Mouse (Mus musculus) granulocyte monocyte progenitor cell, adult 5-6 weeks (primary cell): ENCODE measurements around the gene Ehd2. TPM values are rescaled to one million over a fixed set of nuclear protein-coding genes. Genes with fewer than 3 reads are reported as not detected.

Experiments
- ATAC-seq: replicated peaks from 2 replicates; pipeline ENCODE4 v1.8.0; 2016; ENCODE audit warnings: mild to moderate bottlenecking, moderate TSS enrichment, inconsistent platforms; ENCODE audit not compliant: poor library complexity, severe bottlenecking
- total RNA-seq, 2 experiments: library from RNA; stranded (forward) in 1 of 2; stranded (reverse) in 1 of 2; fragments of 200-712, 200-1000 nt in 1 of 2; fragments of >200 nt in 1 of 2; fragmentation: Nextera tagmentation in 1 of 2; gene quantifications; 2 replicates each; pipeline ENCODE4 v1.2.3; 2014 to 2017

The Ehd2 gene
- total RNA-seq, 2 experiments from 2014 or later, result not detected

GRCm38 (mm10) chr7:15914751-15915150 lies 52.6 kb downstream of the Ehd2 start:
- ATAC-seq, result no peak

GRCm38 (mm10) chr7:15914252-15914651 lies 53.1 kb downstream of the Ehd2 start:
- peak; percentile 84 for ATAC-seq

GRCm38 (mm10) chr7:15912183-15912582 lies 55.2 kb downstream of the Ehd2 start:
- peak; percentile 84 for ATAC-seq

- ATAC-seq, result no peak
Measured at GRCm38 (mm10) chr7:15910521-15910920, 56.8 kb downstream of the Ehd2 start.

- no peak for ATAC-seq
Measured at GRCm38 (mm10) chr7:15907971-15908590, 59.3 kb downstream of the Ehd2 start.

GRCm38 (mm10) chr7:15906602-15907001 lies 60.8 kb downstream of the Ehd2 start:
- ATAC-seq, result no peak

- ATAC-seq, result no peak
Measured at GRCm38 (mm10) chr7:15905861-15906260, 61.5 kb downstream of the Ehd2 start.

GRCm38 (mm10) chr7:15901366-15902048 lies 65.9 kb downstream of the Ehd2 start:
- no peak for ATAC-seq

Other genes starting within 250 kb of the Ehd2 start
- not detected in 2 replicates for gene Obox5, start 217.4 kb downstream of the Ehd2 start, total RNA-seq (2014; fragmentation: Nextera tagmentation)
- gene Obox5, start 217.4 kb downstream of the Ehd2 start, total RNA-seq (2017), result not detected in 2 replicates
- not detected in 2 replicates for gene Obox6, start 127.9 kb downstream of the Ehd2 start, total RNA-seq (2014; fragmentation: Nextera tagmentation)
- not detected in 2 replicates for gene Obox6, start 127.9 kb downstream of the Ehd2 start, total RNA-seq (2017)
- not detected in 2 replicates for gene Crx, start 87.6 kb downstream of the Ehd2 start, total RNA-seq (2014; fragmentation: Nextera tagmentation)
- gene Crx, start 87.6 kb downstream of the Ehd2 start, total RNA-seq (2017), result not detected in 2 replicates
- gene Crxos, start 85.0 kb downstream of the Ehd2 start, total RNA-seq (2014; fragmentation: Nextera tagmentation), result not detected in 2 replicates
- gene Crxos, start 85.0 kb downstream of the Ehd2 start, total RNA-seq (2017), result not detected in 2 replicates
- 96.6 and 124 TPM in 2 replicates for gene Selenow, start 45.2 kb downstream of the Ehd2 start, total RNA-seq (2014; fragmentation: Nextera tagmentation)
- 28.8 and 30.2 TPM in 2 replicates for gene Selenow, start 45.2 kb downstream of the Ehd2 start, total RNA-seq (2017)
- gene Nop53, start 21.5 kb downstream of the Ehd2 start, total RNA-seq (2014; fragmentation: Nextera tagmentation), result 70.6 and 105 TPM in 2 replicates
- 186 and 221 TPM in 2 replicates for gene Nop53, start 21.5 kb downstream of the Ehd2 start, total RNA-seq (2017)
- gene Bicra, start 80.4 kb upstream of the Ehd2 start, total RNA-seq (2014; fragmentation: Nextera tagmentation), result 12.2 and 21.8 TPM in 2 replicates
- gene Bicra, start 80.4 kb upstream of the Ehd2 start, total RNA-seq (2017), result 0.34 and 0.93 TPM in 2 replicates
- not detected in 2 replicates for gene Zfp541, start 94.2 kb upstream of the Ehd2 start, total RNA-seq (2014; fragmentation: Nextera tagmentation)
- 0.31 TPM in 1 of 2 replicates, not detected in the other for gene Zfp541, start 94.2 kb upstream of the Ehd2 start, total RNA-seq (2017)
- 81.0 and 105 TPM in 2 replicates for gene Napa, start 130.9 kb upstream of the Ehd2 start, total RNA-seq (2014; fragmentation: Nextera tagmentation)
- gene Napa, start 130.9 kb upstream of the Ehd2 start, total RNA-seq (2017), result 38.5 and 39.5 TPM in 2 replicates
- gene Kptn, start 152.3 kb upstream of the Ehd2 start, total RNA-seq (2014; fragmentation: Nextera tagmentation), result 19.2 and 20.9 TPM in 2 replicates
- 9.7 and 11.2 TPM in 2 replicates for gene Kptn, start 152.3 kb upstream of the Ehd2 start, total RNA-seq (2017)
- gene Slc8a2, start 162.3 kb upstream of the Ehd2 start, total RNA-seq (2014; fragmentation: Nextera tagmentation), result not detected in 2 replicates
- not detected in 2 replicates for gene Slc8a2, start 162.3 kb upstream of the Ehd2 start, total RNA-seq (2017)
- gene Meis3, start 207.5 kb upstream of the Ehd2 start, total RNA-seq (2014; fragmentation: Nextera tagmentation), result not detected in 2 replicates
- gene Meis3, start 207.5 kb upstream of the Ehd2 start, total RNA-seq (2017), result not detected in 2 replicates